Mouse (Mus musculus) G1E (cell line): Measurements from ENCODE around the gene Krit1.
"Not testable (repeated sequence)": the region's sequence is repeated elsewhere in the genome, so short reads cannot be mapped to it uniquely, and the experiment has no call there.

ENCODE experiments used
- CTCF ChIP-seq: IDR thresholded peaks from 2 replicates; pipeline ENCODE4 v1.5.1; 2012; ENCODE audit warnings: low read depth, low read length, inconsistent platforms, mixed read lengths
- GATA1 ChIP-seq: IDR thresholded peaks from 2 replicates; pipeline ENCODE4 v1.6.1; 2012; ENCODE audit warnings: borderline replicate concordance, low read length, inconsistent platforms, mixed read lengths
- POLR2AphosphoS5 ChIP-seq: IDR thresholded peaks from 2 replicates; pipeline ENCODE4 v1.6.1; 2012; ENCODE audit warnings: low read depth, low read length, inconsistent platforms; ENCODE audit not compliant: insufficient replicate concordance
- TAL1 ChIP-seq: conservative IDR thresholded peaks from 2 replicates; pipeline ENCODE4 v1.6.1; 2012; ENCODE audit warnings: low read depth, low read length, inconsistent platforms, mixed read lengths

DNA sequence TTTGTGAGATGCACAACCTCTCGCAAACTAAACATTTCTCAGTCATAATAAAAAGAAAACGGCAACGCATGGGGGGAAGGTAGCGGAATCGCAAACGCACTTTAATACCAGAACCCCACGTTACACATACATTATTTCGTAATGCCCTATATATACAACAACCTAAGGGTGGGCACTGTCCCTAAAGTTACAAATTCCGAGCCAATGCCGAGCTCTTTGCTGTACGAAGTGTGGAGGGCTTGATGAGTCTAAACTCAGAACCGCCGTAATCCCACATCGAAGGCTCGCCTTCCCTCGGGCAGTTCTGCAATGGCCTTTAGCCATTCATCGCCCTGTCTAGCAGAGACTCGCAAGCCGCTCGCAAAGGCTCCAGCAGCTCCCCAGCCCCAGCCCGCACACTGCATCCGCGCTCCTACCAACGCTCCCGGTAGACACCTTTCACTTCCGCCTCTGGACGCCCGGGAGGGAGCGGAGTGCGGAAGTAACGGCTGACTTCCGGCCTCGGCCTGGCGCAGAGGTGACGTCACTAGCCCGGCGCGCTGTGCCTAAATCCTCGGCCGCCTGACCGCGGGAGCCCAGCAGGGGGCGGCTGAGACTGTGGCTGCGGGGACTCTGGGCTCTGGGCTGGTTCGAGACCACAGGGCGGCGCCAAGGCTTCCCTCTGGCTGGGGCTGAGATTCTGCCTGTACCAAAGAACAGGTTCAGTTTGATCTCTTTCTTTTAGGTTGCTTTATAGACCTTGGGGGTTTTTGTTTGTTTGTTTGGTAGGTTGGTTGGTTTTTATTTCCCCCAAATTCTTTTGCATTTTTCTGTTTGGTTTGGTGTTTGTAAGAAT, 90.7 kb downstream of the Krit1 start, which contains the start of gene Mterf1a:
- not testable (repeated sequence) for TF ChIP-seq CTCF, TAL1, GATA1, POLR2AphosphoS5
